Mouse (Mus musculus) heart, embryonic 15.5 days (tissue): ENCODE results near the gene Bok. TPM values are rescaled to one million over a fixed set of nuclear protein-coding genes. Genes with fewer than 3 reads are reported as not detected.
"Not testable (repeated sequence)": the region's sequence is repeated elsewhere in the genome, so short reads cannot be mapped to it uniquely, and the experiment has no call there.

ENCODE experiments used
- ATAC-seq: fragments of 200-750 bp; cut with Nextera tagmentation; replicated peaks from 2 replicates; pipeline ENCODE4 v1.8.0; 2017; ENCODE audit warnings: low read depth, moderate TSS enrichment; ENCODE audit not compliant: insufficient number of reproducible peaks, insufficient read depth, low FRiP score
- H3K27ac ChIP-seq: fragments of 300-500 bp; sonication (generic); 2 replicates; pipeline ENCODE4 v1.5.1; 2015; ENCODE audit warnings: mild to moderate bottlenecking, inconsistent platforms
- H3K27me3 ChIP-seq: fragments of 300-500 bp; sonication (generic); 2 replicates; pipeline ENCODE4 v1.6.1; 2015; ENCODE audit warnings: inconsistent platforms
- H3K36me3 ChIP-seq: fragments of 300-500 bp; sonication (generic); 2 replicates; pipeline ENCODE4 v1.6.1; 2015; ENCODE audit warnings: mild to moderate bottlenecking, inconsistent platforms
- H3K4me1 ChIP-seq: fragments of 300-500 bp; sonication (generic); replicated peaks from 2 replicates; pipeline ENCODE4 v1.6.1; 2015; ENCODE audit warnings: inconsistent platforms
- H3K4me2 ChIP-seq: fragments of 300-500 bp; sonication (generic); 2 replicates; pipeline ENCODE4 v1.6.1; 2015; ENCODE audit warnings: inconsistent platforms, mild to moderate bottlenecking, moderate library complexity
- H3K4me3 ChIP-seq: fragments of 300-500 bp; sonication (generic); 2 replicates; pipeline ENCODE4 v1.5.1; 2015; ENCODE audit warnings: mild to moderate bottlenecking, inconsistent platforms
- H3K9ac ChIP-seq: fragments of 300-500 bp; sonication (generic); 2 replicates; pipeline ENCODE4 v1.6.1; 2015; ENCODE audit warnings: mild to moderate bottlenecking, inconsistent platforms
- H3K9me3 ChIP-seq: fragments of 300-500 bp; sonication (generic); replicated peaks from 2 replicates; pipeline ENCODE4 v1.6.1; 2016; ENCODE audit warnings: inconsistent platforms
- WGBS: fragments of 180-500 bp; shearing (Covaris S2); methylation state at CpG from one replicate; pipeline ENCODE4 v1.1.7; 2015; ENCODE audit warnings: mixed read lengths; 5-methylcytosine and 5-hydroxymethylcytosine counted together
- polyA plus RNA-seq: library from polyadenylated mRNA; unstranded; fragments of >200 nt; fragmentation: Nextera tagmentation; extraction: Ambion mirVana; gene quantifications from 2 replicates; pipeline ENCODE4 v1.2.1, GENCODE M21; 2015

Bok gene
- 38.2 and 51.3 TPM in 2 replicates for polyA plus RNA-seq

- H3K4me3 ChIP-seq: peak within 1 kb of the TSS; percentile 77
- peaks cover 34% of the 10 kb centered on the region for H3K4me1 ChIP-seq
- peak within 1 kb of the TSS; percentile 66 for H3K9ac ChIP-seq
- no peaks in the 10 kb centered on the region for H3K27me3 ChIP-seq
- H3K27ac ChIP-seq: peak within 1 kb of the TSS; percentile 74
- peak within 1 kb of the TSS; percentile 95 for H3K4me2 ChIP-seq
- WGBS: under 1% methylated on average over 71 of the region's 78 CpGs
- H3K36me3 ChIP-seq: no peaks in the 10 kb centered on the region; the same call in 1 of the 2 replicates
- peak; percentile 63 for ATAC-seq
- no peaks in the 10 kb centered on the region for H3K9me3 ChIP-seq
These were observed at the start of gene Bok for GRCm38 (mm10) chr1:93685401-93686244. TSS of gene Bok (plus strand) at chr1:93685660.

- 27% methylated on average over 7 of the region's 7 CpGs for WGBS
- Histone ChIP-seq H3K4me3 (peak overlapping the region; percentile 72), H3K4me2 (peak overlapping the region; percentile 90), H3K27ac (peak overlapping the region; percentile 83), H3K36me3 (0 out of 2 replicates have a peak, but pooled peaks cover 3% of the 10 kb centered on the region), H3K9me3 (no peaks in the 10 kb centered on the region), H3K27me3 (no peaks in the 10 kb centered on the region), H3K9ac (peak overlapping the region; percentile 63), H3K4me1 (peaks cover 25% of the 10 kb centered on the region)
- ATAC-seq: no peak
These were observed 49.1 kb upstream of the Bok start for GRCm38 (mm10) chr1:93636211-93636897.

GRCm38 (mm10) chr1:93641978-93642377 lies 43.5 kb upstream of the Bok start:
- no peak for ATAC-seq
- Histone ChIP-seq H3K4me2 (no peak overlapping the region), H3K36me3 (no peaks in the 10 kb centered on the region), H3K4me1 (no peaks in the 10 kb centered on the region), H3K9me3 (no peaks in the 10 kb centered on the region), H3K9ac (no peak overlapping the region), H3K4me3 (no peak overlapping the region), H3K27ac (no peak overlapping the region), H3K27me3 (no peaks in the 10 kb centered on the region)
- WGBS: 74% methylated on average over 2 of the region's 2 CpGs

- H3K27me3 ChIP-seq: no peaks in the 10 kb centered on the region
- no peak overlapping the region for H3K4me3 ChIP-seq
- WGBS: 87% methylated on average over 2 of the region's 2 CpGs
- no peak overlapping the region for H3K4me2 ChIP-seq
- no peaks in the 10 kb centered on the region for H3K4me1 ChIP-seq
- no peaks in the 10 kb centered on the region for H3K36me3 ChIP-seq
- H3K9ac ChIP-seq: no peak overlapping the region
- no peak overlapping the region for H3K27ac ChIP-seq
- ATAC-seq: no peak
- no peaks in the 10 kb centered on the region for H3K9me3 ChIP-seq
These were observed 42.8 kb upstream of the Bok start for GRCm38 (mm10) chr1:93642692-93643091.

GRCm38 (mm10) chr1:93649604-93650172 lies 35.8 kb upstream of the Bok start:
- Histone ChIP-seq H3K4me1 (no peaks in the 10 kb centered on the region), H3K4me3 (no peak overlapping the region), H3K4me2 (no peak overlapping the region), H3K36me3 (no peaks in the 10 kb centered on the region), H3K9ac (no peak overlapping the region), H3K27me3 (no peaks in the 10 kb centered on the region), H3K27ac (no peak overlapping the region), H3K9me3 (no peaks in the 10 kb centered on the region)
- ATAC-seq: no peak
- 60% methylated on average over 5 of the region's 5 CpGs for WGBS

- Histone ChIP-seq H3K27me3 (no peaks in the 10 kb centered on the region), H3K9me3 (no peaks in the 10 kb centered on the region), H3K27ac (no peak overlapping the region), H3K4me2 (no peak overlapping the region), H3K9ac (no peak overlapping the region), H3K4me3 (no peak overlapping the region), H3K4me1 (no peaks in the 10 kb centered on the region), H3K36me3 (no peaks in the 10 kb centered on the region)
- ATAC-seq: no peak
- 33% methylated on average over 2 of the region's 2 CpGs for WGBS
These were observed 31.2 kb upstream of the Bok start for GRCm38 (mm10) chr1:93654275-93654674.

- H3K4me1 ChIP-seq: no peaks in the 10 kb centered on the region
- no peak overlapping the region for H3K4me3 ChIP-seq
- H3K36me3 ChIP-seq: no peaks in the 10 kb centered on the region
- no peaks in the 10 kb centered on the region for H3K9me3 ChIP-seq
- no peak overlapping the region for H3K4me2 ChIP-seq
- no peaks in the 10 kb centered on the region for H3K27me3 ChIP-seq
- ATAC-seq: no peak
- no peak overlapping the region for H3K27ac ChIP-seq
- no peak overlapping the region for H3K9ac ChIP-seq
- 43% methylated on average over 2 of the region's 2 CpGs for WGBS
These were observed 30.7 kb upstream of the Bok start for GRCm38 (mm10) chr1:93654798-93655197.

- H3K9ac ChIP-seq: no peak overlapping the region
- H3K4me3 ChIP-seq: no peak overlapping the region
- 68% methylated on average over 7 of the region's 7 CpGs for WGBS
- H3K4me1 ChIP-seq: no peaks in the 10 kb centered on the region
- H3K27me3 ChIP-seq: no peaks in the 10 kb centered on the region
- H3K9me3 ChIP-seq: no peaks in the 10 kb centered on the region
- ATAC-seq: no peak
- no peak overlapping the region for H3K27ac ChIP-seq
- no peaks in the 10 kb centered on the region for H3K36me3 ChIP-seq
- no peak overlapping the region for H3K4me2 ChIP-seq
These were observed 29.0 kb upstream of the Bok start for GRCm38 (mm10) chr1:93656325-93657024.

- ATAC-seq: no peak
- no peaks in the 10 kb centered on the region for H3K36me3 ChIP-seq
- H3K9ac ChIP-seq: no peak overlapping the region
- H3K4me1 ChIP-seq: no peaks in the 10 kb centered on the region
- no peak overlapping the region for H3K4me3 ChIP-seq
- no peaks in the 10 kb centered on the region for H3K27me3 ChIP-seq
- H3K4me2 ChIP-seq: no peak overlapping the region
- H3K9me3 ChIP-seq: no peaks in the 10 kb centered on the region
- WGBS: 74% methylated on average over 5 of the region's 5 CpGs
- H3K27ac ChIP-seq: no peak overlapping the region
These were observed 28.5 kb upstream of the Bok start for GRCm38 (mm10) chr1:93657025-93657360.

GRCm38 (mm10) chr1:93658559-93658958 lies 26.9 kb upstream of the Bok start, which contains the start of gene Stk25:
TSS of gene Stk25 (minus strand) at chr1:93658659.
- not testable (repeated sequence) for H3K4me2 ChIP-seq, H3K4me1 ChIP-seq, H3K27ac ChIP-seq, H3K4me3 ChIP-seq, H3K27me3 ChIP-seq, ATAC-seq, H3K9me3 ChIP-seq, H3K9ac ChIP-seq, H3K36me3 ChIP-seq

- 15% methylated on average over 13 of the region's 13 CpGs for WGBS
These were observed 17.6 kb upstream of the Bok start for GRCm38 (mm10) chr1:93667760-93668400.

More at GRCm38 (mm10) chr1:93667760-93668400, 17.6 kb upstream of the Bok start:
- peaks cover 22% of the 10 kb centered on the region for H3K4me1 ChIP-seq
- H3K9me3 ChIP-seq: no peaks in the 10 kb centered on the region
- H3K36me3 ChIP-seq: no peaks in the 10 kb centered on the region
- H3K27me3 ChIP-seq: no peaks in the 10 kb centered on the region
- peak; percentile 44; the same call in 1 of the 2 replicates for ATAC-seq
- H3K27ac ChIP-seq: peak overlapping the region; percentile 77
- H3K4me2 ChIP-seq: peak overlapping the region; percentile 81
- H3K4me3 ChIP-seq: no peak overlapping the region
- H3K9ac ChIP-seq: no peak overlapping the region
